Mouse (Mus musculus): ENCODE measurements around the gene Ccdc106. TPM values are rescaled to one million over a fixed set of nuclear protein-coding genes. Genes with fewer than 3 reads are reported as not detected.
A peak's percentile ranks its signal among the peaks of the same experiment; 100 is the strongest.

Gene Ccdc106
- polyA plus RNA-seq, 1 experiment from 2014 or later, result 7.0 TPM

GRCm38 (mm10) chr7:5037026-5037425, 16.7 kb downstream of the Ccdc106 start:
- Histone ChIP-seq H3K27ac (no peak overlapping the region), H3K4me2 (no peak overlapping the region), H3K9me3 (peaks cover 3% of the 10 kb centered on the region; the same call in 1 of the 2 replicates), H3K4me3 (no peak overlapping the region), H3K9ac (no peak overlapping the region), H3K4me1 (0 out of 2 replicates have a peak, but pooled peaks cover 6% of the 10 kb centered on the region), H3K36me3 (peaks cover 43% of the 10 kb centered on the region), H3K27me3 (no peaks in the 10 kb centered on the region)
- 89% methylated on average over 7 of the region's 7 CpGs for WGBS
- no peak for ATAC-seq (ENCODE audit: borderline replicate concordance, extremely low read depth, low FRiP score, low TSS enrichment)

DNA sequence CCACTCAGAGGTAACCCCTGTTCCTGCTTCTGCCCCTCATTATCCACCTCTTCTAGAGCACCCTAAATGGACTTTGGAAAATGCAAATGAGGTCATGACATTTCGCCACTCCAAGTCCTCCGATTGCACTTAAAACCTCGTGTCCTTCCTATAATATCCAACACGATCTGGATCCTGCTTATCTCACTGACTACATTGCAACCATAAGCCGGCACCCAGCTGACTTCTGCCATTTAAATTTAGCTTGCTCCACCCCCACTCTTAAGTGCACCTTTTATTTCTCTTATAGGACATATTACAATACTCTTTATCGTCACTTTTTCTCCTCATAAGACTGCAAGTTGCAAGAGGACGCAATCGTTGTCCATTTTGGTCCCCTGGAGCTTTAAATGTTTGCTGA, 17.1 kb downstream of the Ccdc106 start:
- H3K36me3 ChIP-seq, result peaks cover 39% of the 10 kb centered on the region
- H3K9ac ChIP-seq, result no peak overlapping the region
- 0 out of 2 replicates have a peak, but pooled peaks cover 6% of the 10 kb centered on the region for H3K4me1 ChIP-seq
- H3K4me2 ChIP-seq, result peak overlapping the region; percentile 57
- H3K9me3 ChIP-seq, result no peaks in the 10 kb centered on the region
- H3K4me3 ChIP-seq, result peak overlapping the region; percentile 78
- peak overlapping the region; percentile 96 for H3K27ac ChIP-seq
- 84% methylated on average over 8 of the region's 8 CpGs for WGBS
- ATAC-seq (ENCODE audit: borderline replicate concordance, extremely low read depth, low FRiP score, low TSS enrichment), result no peak
- no peaks in the 10 kb centered on the region for H3K27me3 ChIP-seq

DNA sequence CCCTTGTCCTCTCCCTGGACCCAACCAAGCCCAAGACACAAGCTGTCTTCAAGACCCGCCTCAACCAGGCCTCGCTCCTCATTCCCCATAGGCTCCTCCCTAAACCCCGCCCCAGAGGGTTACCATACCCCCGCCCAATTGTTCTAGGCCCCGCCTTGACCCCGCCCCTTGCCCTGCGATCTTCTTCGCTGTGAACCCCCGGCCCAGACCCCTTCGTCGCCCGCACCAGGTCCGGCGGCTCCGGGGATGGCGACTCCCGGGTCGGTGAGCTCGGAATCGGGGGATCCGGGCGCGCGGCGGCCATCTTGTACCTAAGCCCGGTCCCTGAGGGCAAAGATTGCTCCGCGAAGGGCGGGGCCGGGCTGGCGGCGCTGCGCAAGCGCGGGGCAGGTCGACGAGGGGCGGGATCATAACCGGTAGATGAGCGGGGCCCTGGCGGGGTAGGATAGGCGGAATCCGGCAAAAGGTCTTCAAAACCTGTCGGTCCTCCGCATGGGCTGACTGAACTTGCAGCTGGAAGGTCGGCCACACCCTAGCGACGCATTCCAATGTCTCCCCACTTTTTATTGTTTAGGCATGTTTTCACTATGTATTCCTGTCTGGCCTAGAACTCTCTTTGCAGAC, 17.9 kb downstream of the Ccdc106 start, which contains the start of gene Zfp784:
Gene Zfp784, minus strand, starts transcription at position 338 of the 624 bp plus-strand sequence.
- H3K36me3 ChIP-seq, result peaks cover 31% of the 10 kb centered on the region
- H3K27me3 ChIP-seq, result no peaks in the 10 kb centered on the region
- H3K27ac ChIP-seq, result peak within 1 kb of the TSS; percentile 96
- peak within 1 kb of the TSS; percentile 57 for H3K4me2 ChIP-seq
- no peaks in the 10 kb centered on the region for H3K9me3 ChIP-seq
- H3K4me1 ChIP-seq, result 0 out of 2 replicates have a peak, but pooled peaks cover 6% of the 10 kb centered on the region
- H3K4me3 ChIP-seq, result peak within 1 kb of the TSS; percentile 78
- WGBS, result under 1% methylated on average over 48 of the region's 48 CpGs
- peak within 1 kb of the TSS; percentile 80 for H3K9ac ChIP-seq
- ATAC-seq (ENCODE audit: borderline replicate concordance, extremely low read depth, low FRiP score, low TSS enrichment), result peak; percentile 96

DNA sequence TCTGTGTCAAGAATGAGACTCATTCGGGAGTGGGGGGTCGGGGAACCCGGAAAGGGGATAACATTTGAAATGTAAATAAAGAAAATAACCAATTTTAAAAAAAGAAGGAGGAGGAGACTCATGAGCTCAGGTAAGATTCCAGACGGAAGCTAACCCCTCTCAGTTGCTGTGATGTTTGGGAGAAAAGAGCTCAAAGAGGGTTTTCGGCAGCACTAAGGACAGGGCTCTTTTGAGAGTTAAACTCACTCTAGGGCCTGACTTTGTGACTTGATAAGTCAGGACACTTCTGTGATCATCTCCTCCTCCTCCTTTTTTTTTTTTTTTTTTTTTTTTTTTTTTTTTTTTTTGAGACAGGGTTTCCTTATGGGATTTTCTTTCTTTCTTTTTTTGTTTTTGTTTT, 18.6 kb downstream of the Ccdc106 start:
- ATAC-seq (ENCODE audit: borderline replicate concordance, extremely low read depth, low FRiP score, low TSS enrichment), result no peak
- peak overlapping the region; percentile 78 for H3K4me3 ChIP-seq

GRCm38 (mm10) chr7:5044981-5045380, 24.6 kb downstream of the Ccdc106 start:
- H3K27ac ChIP-seq, result no peak overlapping the region
- no peaks in the 10 kb centered on the region for H3K4me1 ChIP-seq
- H3K27me3 ChIP-seq, result no peaks in the 10 kb centered on the region
- no peaks in the 10 kb centered on the region for H3K36me3 ChIP-seq
- no peak overlapping the region for H3K4me2 ChIP-seq
- no peaks in the 10 kb centered on the region for H3K9me3 ChIP-seq
- no peak overlapping the region for H3K4me3 ChIP-seq
- 76% methylated on average over 2 of the region's 2 CpGs for WGBS
- no peak for ATAC-seq (ENCODE audit: borderline replicate concordance, extremely low read depth, low FRiP score, low TSS enrichment)
- no peak overlapping the region for H3K9ac ChIP-seq

More for the DNA sequence above, 18.6 kb downstream of the Ccdc106 start:
- Histone ChIP-seq H3K27me3 (no peaks in the 10 kb centered on the region), H3K4me1 (0 out of 2 replicates have a peak, but pooled peaks cover 6% of the 10 kb centered on the region), H3K9me3 (no peaks in the 10 kb centered on the region), H3K9ac (peak overlapping the region; percentile 80), H3K27ac (peak overlapping the region; percentile 96; the same call in 1 of the 2 replicates), H3K4me2 (peak overlapping the region; percentile 57), H3K36me3 (peaks cover 24% of the 10 kb centered on the region)
- WGBS, result 16% methylated on average over 5 of the region's 5 CpGs

DNA sequence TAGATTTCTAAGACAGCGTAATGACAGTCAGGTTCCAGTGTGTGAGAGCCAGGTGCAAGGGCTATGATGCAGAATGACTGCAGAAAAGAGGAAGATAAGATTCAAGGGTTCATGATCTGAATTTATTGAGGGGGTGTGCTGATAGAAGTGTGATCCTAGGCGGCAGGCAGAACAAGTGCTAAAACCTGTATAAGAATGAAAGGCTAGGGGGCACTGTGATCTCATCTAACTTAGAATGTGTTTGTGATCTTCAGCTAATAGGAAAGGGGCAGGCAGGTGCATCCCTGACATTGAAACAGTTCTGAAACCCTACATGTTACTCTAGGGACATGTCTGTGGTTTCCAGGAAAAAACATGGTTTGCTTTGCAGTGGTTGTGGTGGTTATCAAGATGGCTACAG, 25.8 kb downstream of the Ccdc106 start:
- Histone ChIP-seq H3K9ac (no peak overlapping the region), H3K9me3 (no peaks in the 10 kb centered on the region), H3K36me3 (no peaks in the 10 kb centered on the region), H3K27me3 (no peaks in the 10 kb centered on the region), H3K4me1 (peaks cover 9% of the 10 kb centered on the region), H3K27ac (no peak overlapping the region), H3K4me2 (no peak overlapping the region), H3K4me3 (no peak overlapping the region)
- WGBS, result 69% methylated on average over 2 of the region's 2 CpGs
- ATAC-seq (ENCODE audit: borderline replicate concordance, extremely low read depth, low FRiP score, low TSS enrichment), result no peak

DNA sequence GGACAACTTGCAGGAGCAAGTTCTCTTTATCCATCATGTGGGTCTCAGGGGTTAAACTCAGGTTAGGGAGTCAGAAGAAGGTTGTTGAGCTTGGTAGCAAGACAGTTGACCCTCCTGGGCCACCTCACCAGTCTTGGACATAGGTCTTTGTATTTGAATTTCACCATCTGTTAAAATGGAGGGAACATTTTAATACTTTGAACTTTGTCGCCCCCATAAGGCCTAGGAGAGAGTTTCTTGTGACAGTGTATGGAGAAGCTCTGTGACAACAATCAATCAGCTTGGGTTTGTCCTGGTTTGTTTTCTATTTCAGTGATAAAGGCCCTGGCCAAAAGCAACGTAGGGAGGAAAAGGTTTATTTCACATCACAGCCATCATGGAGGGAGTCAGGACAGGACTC, 27.0 kb downstream of the Ccdc106 start:
- no peak for ATAC-seq (ENCODE audit: borderline replicate concordance, extremely low read depth, low FRiP score, low TSS enrichment)
- H3K27ac ChIP-seq, result no peak overlapping the region
- H3K4me3 ChIP-seq, result no peak overlapping the region
- no peaks in the 10 kb centered on the region for H3K9me3 ChIP-seq
- no peaks in the 10 kb centered on the region for H3K36me3 ChIP-seq
- no peak overlapping the region for H3K4me2 ChIP-seq
- H3K9ac ChIP-seq, result no peak overlapping the region
- peaks cover 15% of the 10 kb centered on the region for H3K4me1 ChIP-seq
- peaks cover 6% of the 10 kb centered on the region for H3K27me3 ChIP-seq
- WGBS, result 23% methylated on average over 2 of the region's 2 CpGs

DNA sequence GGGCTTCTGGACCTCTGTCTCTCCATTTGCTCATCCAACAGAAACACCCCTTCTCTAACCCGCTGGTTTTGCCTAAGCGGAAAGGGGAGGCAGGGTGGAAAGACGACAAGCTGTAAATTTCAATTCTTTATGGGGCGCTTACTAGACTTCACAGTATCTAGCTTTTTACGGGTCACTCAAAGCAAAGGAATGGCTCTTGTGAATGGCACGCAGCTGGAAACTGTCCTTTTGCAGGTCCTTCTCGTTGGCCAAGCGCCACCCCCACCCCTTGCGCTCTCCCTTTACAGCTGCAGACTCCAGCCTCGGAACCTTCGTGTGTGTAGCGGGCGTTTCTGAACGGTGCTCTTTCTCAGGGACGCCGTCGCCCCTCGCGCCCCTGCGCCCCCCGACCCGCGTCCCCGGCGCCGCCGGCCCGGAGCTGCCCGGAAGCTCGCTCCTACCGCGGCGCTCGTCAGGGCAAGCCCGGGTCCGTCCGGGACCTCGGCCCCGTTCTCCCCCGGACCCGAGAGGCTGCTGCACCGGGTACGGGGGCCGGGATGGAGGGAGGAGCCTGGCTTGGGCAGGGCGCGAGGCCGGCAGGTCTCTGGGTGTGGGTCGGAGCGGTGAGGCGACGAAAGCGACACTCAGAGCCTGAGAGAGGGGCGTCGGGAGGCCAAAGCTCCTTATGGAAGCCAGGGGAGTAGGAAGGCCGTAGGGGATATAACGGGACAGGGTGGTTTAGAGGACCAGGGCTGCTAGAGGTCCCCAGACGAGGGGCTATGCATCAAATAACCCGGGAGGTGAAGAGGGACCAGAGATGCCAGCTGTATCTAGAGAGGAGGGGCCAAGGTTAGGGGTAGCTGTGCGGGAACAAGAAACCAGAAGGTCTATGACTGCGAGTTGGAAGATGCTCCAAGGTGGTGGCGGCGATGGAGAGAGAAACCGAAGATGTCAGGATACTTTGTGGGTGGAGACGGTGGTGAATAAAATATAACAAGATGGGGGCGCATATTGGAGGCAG, 31.1 kb downstream of the Ccdc106 start, which contains the start of gene Zfp580:
Gene Zfp580, plus strand, starts transcription at position 346 of the 1,000 bp plus-strand sequence.
- peaks cover 48% of the 10 kb centered on the region for H3K27me3 ChIP-seq
- H3K4me1 ChIP-seq, result peaks cover 33% of the 10 kb centered on the region
- WGBS, result under 1% methylated on average over 65 of the region's 65 CpGs
- ATAC-seq (ENCODE audit: borderline replicate concordance, extremely low read depth, low FRiP score, low TSS enrichment), result peak; percentile 87
- no peaks in the 10 kb centered on the region for H3K9me3 ChIP-seq
- peak within 1 kb of the TSS; percentile 85 for H3K27ac ChIP-seq
- H3K4me3 ChIP-seq, result peak within 1 kb of the TSS; percentile 85
- H3K4me2 ChIP-seq, result peak within 1 kb of the TSS; percentile 94
- peak within 1 kb of the TSS; percentile 80 for H3K9ac ChIP-seq
- H3K36me3 ChIP-seq, result no peaks in the 10 kb centered on the region

DNA sequence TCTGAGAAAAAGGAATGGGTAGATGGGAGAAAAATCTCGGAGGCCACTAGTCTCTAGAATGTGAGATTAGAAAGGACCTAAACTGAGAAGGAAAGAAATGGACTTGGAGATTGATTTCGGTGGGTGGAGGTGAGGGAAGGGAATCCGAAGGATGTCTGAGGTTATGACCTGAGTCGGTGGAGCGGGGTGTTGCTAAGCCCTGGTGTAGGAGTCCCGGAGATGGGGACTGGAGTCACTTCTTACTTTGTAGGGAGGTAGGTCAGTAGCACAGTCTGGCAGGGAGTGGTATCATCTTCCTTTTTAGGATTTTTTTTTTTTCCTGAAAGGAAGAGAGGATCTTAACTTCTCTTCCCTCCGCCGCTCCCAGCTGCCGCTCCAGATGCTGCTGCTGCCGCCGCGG, 32.1 kb downstream of the Ccdc106 start:
- H3K4me2 ChIP-seq, result peak overlapping the region; percentile 94
- H3K9me3 ChIP-seq, result no peaks in the 10 kb centered on the region
- 3% methylated on average over 12 of the region's 12 CpGs for WGBS
- H3K36me3 ChIP-seq, result no peaks in the 10 kb centered on the region
- peak overlapping the region; percentile 80; the same call in 1 of the 2 replicates for H3K9ac ChIP-seq
- H3K4me3 ChIP-seq, result peak overlapping the region; percentile 85
- ATAC-seq (ENCODE audit: borderline replicate concordance, extremely low read depth, low FRiP score, low TSS enrichment), result no peak
- no peak overlapping the region for H3K27ac ChIP-seq
- H3K27me3 ChIP-seq, result peaks cover 58% of the 10 kb centered on the region
- H3K4me1 ChIP-seq, result peaks cover 39% of the 10 kb centered on the region

DNA sequence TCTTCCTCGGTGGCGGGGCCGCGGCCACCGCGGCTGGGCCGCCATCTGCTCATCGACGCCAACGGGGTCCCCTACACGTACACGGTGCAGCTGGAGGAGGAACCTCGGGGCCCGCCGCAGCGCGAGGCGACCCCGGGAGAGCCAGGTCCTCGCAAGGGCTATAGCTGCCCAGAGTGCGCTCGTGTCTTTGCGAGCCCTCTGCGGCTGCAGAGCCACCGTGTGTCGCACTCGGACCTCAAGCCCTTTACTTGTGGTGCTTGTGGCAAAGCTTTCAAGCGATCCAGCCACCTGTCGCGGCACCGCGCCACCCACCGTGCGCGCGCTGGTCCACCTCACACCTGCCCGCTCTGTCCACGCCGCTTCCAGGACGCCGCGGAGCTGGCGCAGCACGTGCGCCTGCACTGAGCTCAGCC, 32.6 kb downstream of the Ccdc106 start:
- H3K27me3 ChIP-seq, result peaks cover 63% of the 10 kb centered on the region
- H3K4me1 ChIP-seq, result peaks cover 39% of the 10 kb centered on the region
- H3K27ac ChIP-seq, result no peak overlapping the region
- H3K9ac ChIP-seq, result peak overlapping the region; percentile 36; the same call in 1 of the 2 replicates
- no peaks in the 10 kb centered on the region for H3K36me3 ChIP-seq
- H3K4me3 ChIP-seq, result peak overlapping the region; percentile 85
- H3K4me2 ChIP-seq, result peak overlapping the region; percentile 94
- WGBS, result 4% methylated on average over 45 of the region's 45 CpGs
- H3K9me3 ChIP-seq, result no peaks in the 10 kb centered on the region
- no peak for ATAC-seq (ENCODE audit: borderline replicate concordance, extremely low read depth, low FRiP score, low TSS enrichment)

GRCm38 (mm10) chr7:5053456-5054179, 33.3 kb downstream of the Ccdc106 start:
- Histone ChIP-seq H3K27ac (no peak overlapping the region), H3K4me2 (peak overlapping the region; percentile 94), H3K4me3 (peak overlapping the region; percentile 85), H3K9ac (0 out of 2 replicates have a peak overlapping the region, but pooled peaks have one; percentile 31), H3K36me3 (no peaks in the 10 kb centered on the region), H3K27me3 (peaks cover 69% of the 10 kb centered on the region), H3K4me1 (peaks cover 39% of the 10 kb centered on the region), H3K9me3 (no peaks in the 10 kb centered on the region)
- WGBS, result 10% methylated on average over 32 of the region's 32 CpGs
- no peak for ATAC-seq (ENCODE audit: borderline replicate concordance, extremely low read depth, low FRiP score, low TSS enrichment)

Measured in lung, embryonic 15.5 days (tissue).